Mouse (Mus musculus) left cerebral cortex, postnatal 4 days (tissue): ENCODE measurements around the gene Lhfpl5. TPM values are rescaled to one million over a fixed set of nuclear protein-coding genes. Genes with fewer than 3 reads are reported as not detected.
"Not testable (repeated sequence)": the region's sequence is repeated elsewhere in the genome, so short reads cannot be mapped to it uniquely, and the experiment has no call there.

ENCODE experiments used
- DNase-seq: peaks from one replicate; pipeline ENCODE4 v3.0.0-alpha.2; 2022
- intact Hi-C: fragments of 180-260 bp; cut with DNase I; formaldehyde crosslinking; loops from one replicate; pipeline ENCODE4 v1.15.1; 2025
- total RNA-seq, 2 experiments: library from RNA; stranded (reverse); gene quantifications; 2 replicates each; pipeline ENCODE4 v1.2.3; 2021

The Lhfpl5 gene
- 1 to 10 TPM; 7.4 to 8.1 TPM for total RNA-seq

DNA sequence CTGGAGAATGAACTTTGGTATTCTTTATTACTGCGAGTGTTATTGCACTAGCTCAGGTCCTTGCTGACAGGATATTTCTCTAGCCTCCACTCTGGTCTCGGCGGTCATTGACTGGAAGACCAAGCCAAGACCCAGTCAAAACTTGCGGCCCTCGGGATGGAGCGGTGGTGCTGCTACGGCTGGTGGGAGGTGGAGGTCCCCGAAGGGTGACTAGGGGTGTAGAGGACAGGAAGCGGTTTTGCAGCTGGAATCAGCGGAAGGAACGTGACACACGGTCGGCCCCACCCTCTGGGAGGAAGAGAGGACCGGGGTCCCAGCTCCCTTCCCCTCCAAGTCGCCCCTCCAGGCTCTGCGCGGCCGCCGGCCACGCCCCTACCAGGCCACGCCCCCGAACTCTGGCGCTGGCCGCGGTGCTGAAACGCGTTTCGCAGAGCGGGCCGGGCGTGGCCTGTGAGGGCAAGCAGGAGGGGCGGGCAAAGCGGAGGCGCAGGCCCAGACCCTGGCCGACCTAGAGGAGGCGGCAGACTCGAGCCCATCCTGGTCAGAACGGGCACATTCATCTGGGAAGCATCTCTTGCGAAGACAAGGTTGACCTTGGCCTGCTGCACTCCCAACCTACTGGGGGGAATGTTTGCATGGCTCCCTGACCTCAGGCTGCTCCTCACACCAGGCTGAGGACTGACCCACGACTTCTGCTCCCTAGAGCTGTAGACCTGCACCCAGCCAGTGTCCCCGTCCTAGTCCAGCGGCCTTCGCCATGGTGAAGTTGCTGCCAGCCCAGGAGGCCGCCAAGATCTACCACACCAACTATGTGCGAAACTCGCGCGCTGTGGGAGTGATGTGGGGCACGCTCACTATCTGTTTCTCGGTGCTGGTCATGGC, at the start of gene Lhfpl5:
Lhfpl5 (plus strand) TSS at position 398 of the 882 bp plus-strand sequence.
- intact Hi-C loops, result no loop called here
- peak; percentile 69 for DNase-seq

DNA sequence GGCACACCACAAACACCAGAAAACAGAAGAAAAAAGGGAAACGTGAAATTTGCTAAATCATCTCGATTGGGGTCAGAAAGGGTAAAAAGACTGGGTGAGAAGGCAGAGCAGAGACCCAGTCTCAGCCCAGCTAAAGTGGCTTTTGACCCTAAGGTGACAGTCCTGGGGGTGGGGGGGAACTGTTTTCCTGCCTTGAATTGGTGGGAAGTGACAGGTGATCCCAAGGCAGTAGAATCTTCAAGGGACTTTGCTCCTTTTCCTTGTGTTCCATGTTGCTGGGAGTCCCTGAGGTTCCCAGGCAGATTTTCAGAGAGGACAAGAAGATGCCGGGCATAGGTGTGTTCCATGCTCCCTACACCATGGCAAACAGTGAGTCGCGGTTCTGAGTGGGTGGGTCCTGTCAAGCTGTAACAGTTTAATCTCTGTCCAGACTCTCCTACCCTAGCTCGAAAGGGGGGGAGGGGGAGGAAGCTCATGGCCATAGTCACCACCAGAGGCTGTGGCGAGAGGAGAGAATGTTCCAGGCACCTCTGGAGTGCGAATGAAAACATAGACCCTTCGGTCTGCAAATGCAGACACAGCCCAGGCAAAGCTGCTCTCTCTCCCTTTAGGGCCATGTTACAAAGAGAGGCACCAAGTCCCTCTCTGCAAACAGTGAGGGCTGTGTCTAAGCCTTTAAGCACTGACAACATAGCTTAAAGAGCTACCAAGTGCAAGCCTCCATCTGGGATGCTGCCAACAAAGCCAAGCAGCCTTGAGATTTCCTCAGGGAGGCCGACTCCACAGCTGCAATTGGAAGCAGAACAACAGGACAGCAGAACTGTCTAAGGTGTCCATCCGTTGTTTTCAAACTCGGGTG, 48.0 kb upstream of the Lhfpl5 start:
- intact Hi-C loops, result loop anchor here (2.0 to 10.0 kb wide), 3 partner anchors 123 to 293 kb away; partner anchors contain the start of gene Ppard
- no peak for DNase-seq

DNA sequence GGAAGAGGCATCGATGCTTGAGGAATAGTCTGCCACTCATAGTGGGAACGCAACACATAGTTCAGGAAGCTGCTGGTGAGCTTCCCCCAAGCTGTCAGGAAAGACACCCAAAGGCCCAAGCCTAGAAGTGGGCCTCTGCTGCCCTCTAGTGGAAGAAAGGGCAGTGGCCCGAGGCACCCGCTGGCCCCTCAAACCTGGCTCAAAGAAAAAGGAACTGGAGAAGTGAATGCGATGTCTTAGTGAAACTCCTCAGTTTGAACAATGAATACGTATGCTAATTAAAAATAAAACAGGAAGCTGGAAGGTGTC, 47.4 kb upstream of the Lhfpl5 start:
- DNase-seq, result peak; percentile 83
- intact Hi-C loops, result loop anchor here (5.0 to 10.0 kb wide), 2 partner anchors 141 to 293 kb away; partner anchors contain the start of gene Ppard

DNA sequence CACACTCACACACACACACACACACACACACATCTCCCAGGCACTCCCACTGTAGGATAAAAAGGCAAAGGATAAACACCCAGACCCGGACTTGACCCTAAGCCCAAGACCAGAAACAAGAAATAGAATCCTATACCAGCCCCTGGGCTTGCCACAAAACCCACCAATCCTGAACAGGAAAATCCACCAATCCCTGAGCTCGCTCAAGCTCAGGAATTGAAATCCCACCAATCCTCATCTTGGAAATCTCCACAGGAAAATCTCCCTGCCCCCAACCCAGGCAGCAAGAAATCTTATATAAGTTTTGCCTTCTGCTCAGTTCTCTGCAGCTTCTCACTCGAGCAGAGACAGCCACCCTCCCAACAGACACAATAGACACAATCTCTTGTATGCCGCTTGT, 46.3 kb upstream of the Lhfpl5 start:
- DNase-seq, result no peak
- intact Hi-C loops, result loop anchor here (5.0 to 10.0 kb wide), 2 partner anchors 142 to 294 kb away; partner anchors contain the start of gene Ppard

DNA sequence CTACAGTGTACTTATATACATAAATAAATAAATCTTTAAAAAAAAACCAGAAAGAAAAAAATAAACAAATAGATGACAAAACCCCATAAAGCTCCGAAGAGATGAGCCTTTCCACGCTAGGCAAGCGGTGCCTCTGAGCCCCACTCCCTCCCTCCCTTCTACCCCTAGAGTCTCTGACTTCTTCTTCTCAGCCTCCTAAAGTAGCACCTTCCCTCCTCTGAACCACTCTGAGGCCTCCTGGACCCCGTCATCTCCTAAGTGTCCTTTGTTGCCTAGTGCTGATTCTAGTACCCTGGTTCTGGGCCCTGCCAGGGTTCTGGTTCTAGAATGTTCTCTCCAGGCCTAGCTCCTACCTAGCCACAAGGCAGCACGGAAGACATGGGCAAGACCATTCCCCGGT, 44.9 kb upstream of the Lhfpl5 start, which contains the start of gene Armc12:
Armc12 (plus strand) TSS at position 301 of the 400 bp plus-strand sequence.
- intact Hi-C loops, result no loop called here
- no peak for DNase-seq

DNA sequence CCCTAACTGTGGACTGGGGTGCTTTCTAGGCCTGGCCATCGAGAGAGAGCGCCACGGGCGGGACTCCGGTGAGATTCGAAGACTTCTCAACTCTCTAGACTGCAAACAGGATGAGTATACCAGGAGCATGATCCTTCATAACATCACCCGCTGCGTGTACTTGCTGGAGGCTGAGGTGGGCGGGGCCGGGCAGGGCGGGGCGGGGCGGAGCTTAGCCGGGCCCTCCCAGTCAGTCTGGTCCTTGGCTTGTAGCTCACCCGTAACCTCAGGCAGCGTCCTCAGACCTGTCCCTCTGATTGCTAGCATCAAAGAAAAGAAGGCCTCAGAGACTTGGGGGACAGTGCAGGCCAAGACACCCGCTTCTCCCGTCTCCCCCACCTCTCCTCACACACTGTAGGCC, 43.5 kb upstream of the Lhfpl5 start:
- DNase-seq, result no peak
- intact Hi-C loops, result no loop called here

DNA sequence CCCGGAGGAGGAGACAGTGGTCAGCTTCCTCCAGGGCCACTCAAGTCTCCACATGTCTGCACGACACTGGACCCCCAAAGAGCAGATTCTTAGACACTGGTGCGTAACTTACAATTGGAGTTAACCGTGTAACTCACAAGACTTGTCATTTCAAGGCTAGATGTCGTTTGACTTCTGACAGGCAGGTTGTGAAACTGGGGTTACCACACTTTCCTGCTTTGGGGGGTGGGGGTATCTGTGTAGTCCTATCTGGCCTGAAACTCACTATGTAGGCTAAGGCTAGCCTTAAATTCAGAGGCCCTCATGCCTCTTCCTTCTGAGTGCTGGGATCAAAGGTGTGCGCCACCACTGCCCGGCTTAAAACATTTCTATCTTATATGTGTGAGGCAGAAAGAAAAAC, 42.9 kb upstream of the Lhfpl5 start:
- DNase-seq, result no peak
- intact Hi-C loops, result no loop called here

DNA sequence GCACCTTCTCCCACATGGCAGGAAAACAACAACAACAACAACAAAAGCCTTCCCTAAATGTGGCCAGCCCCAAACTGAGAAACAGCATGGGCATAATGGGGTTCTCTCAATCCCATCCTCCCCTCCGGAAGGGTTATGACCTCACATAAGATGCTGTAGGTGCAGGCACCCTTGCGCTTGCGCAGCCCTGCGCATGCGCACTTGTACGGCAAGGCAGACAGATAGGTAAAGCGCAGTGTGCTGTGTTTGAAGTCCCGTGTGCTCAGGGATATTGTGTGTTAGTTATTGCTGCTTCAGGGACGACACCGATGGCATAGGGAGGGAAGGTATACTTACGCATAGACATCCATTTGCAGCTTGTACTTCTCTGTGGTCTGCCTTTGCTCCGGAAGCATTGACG, 42.1 kb upstream of the Lhfpl5 start:
- no peak for DNase-seq
- intact Hi-C loops, result no loop called here

DNA sequence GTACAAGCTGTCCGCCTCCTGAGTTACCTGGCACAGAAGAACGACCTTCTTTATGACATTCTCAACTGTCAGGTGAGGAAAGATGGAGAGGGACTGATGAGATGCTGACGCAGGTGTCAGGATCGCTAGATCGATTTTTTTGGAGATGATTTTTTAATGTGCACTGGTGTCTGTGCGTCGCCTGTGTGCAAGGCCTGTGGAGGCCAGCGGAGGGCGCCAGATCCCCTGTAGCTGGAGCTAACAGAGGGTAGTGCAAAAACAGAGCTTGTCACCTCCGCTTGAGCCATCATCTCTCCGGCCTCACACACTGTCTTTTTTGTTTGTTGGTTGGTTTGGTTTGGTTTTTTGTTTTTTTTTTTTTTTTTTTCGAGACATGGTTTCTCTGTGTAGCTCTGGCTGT, 37.6 kb upstream of the Lhfpl5 start:
- intact Hi-C loops, result no loop called here
- DNase-seq, result no peak

DNA sequence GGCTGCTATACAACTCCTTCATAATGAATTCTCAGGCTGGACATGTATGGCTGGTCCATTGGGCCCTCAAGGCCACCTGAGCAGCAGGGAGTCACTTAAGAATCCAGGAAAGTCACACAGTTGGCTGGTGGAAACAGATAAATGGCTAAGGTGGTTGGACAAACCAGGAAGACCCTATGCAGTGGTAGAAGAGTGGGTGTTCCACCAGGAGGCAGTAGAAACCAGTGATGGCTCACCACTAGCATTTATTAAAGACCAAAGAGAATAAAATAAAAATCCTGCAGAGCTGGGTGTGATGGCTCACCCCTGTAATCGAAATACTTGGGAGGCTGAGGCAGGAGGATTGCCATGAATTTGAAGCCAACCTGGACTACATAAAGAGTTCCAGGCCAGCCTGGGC, 28.5 kb upstream of the Lhfpl5 start:
- intact Hi-C loops, result no loop called here
- no peak for DNase-seq

DNA sequence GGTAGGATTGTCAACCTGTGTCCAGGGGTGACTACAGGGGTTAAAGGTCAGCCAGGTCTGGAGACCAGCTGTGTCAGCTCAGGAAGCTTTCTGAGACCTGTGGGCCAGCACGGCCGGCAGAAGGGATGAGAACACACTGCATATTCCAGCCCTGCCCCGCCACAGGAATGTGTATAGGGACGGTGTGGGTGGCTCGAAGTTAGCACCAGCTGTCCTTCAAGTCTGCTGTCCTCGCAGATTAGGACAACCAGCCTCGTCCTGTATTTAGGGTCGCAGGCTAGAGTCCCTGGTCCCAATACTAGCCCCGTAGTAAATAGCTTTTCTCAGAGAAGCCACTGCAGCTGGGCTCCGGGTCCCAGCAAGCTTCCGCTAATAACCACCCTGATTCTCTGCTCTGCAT, 26.9 kb upstream of the Lhfpl5 start:
- no peak for DNase-seq
- intact Hi-C loops, result no loop called here

DNA sequence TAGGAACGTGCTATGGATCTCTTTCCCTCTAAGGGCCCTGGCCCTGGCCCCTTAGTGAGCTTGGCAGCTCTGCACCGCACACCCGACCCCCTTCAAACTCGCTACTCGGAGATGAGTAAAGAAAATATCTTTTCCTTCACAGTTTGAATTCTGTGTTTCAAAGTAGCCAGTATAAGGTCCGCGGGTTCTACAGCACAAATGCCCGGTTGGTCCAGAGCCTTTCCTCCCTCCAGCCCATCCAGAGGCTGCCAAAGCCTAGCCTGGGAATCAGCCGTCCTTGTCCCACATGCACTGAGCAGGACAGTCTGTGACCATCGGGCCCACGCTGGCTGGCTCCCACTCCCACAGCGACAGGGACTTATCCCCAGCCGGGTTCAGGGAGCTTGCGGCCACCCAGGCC, 26.3 kb upstream of the Lhfpl5 start, which contains the start of gene Clpsl2:
Clpsl2 (plus strand) TSS at position 301 of the 400 bp plus-strand sequence.
- no peak for DNase-seq
- intact Hi-C loops, result no loop called here

DNA sequence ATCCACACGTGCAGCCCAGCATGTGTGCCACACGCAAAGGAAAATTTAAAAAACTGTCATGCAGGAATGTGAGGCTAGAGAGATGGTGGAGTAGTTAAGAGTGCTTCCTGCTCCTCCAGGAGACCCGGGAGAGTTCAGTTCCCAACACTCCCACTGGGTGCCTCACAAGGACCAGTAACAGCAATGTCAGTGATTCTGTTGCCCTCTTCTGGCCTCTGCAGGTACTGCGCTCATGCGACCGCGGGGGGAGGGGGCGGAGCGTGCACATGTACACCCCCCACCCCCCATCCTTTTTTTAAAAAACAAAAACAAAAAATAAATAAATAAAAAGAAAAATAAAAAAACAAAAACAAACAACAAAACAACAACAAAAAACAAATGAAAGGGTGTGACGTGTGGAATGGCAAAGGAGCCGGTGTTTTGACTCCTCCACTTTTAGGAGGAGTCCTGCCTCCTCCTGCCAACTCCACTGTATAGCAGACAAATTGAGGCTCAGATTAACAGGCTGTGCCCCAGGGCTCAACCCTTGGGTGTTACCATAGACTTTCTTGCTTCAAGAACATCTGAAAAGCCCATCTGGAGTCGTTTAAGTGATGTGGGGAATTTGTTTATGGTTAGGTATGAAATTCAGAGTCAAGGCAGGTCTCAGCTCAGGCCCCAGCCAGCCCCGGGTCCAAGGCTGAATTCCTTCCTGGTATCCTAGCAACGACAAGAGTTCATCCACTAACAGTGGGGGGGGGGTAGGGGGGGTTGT, 22.2 kb upstream of the Lhfpl5 start:
- peak; percentile 73 for DNase-seq
- intact Hi-C loops, result no loop called here

DNA sequence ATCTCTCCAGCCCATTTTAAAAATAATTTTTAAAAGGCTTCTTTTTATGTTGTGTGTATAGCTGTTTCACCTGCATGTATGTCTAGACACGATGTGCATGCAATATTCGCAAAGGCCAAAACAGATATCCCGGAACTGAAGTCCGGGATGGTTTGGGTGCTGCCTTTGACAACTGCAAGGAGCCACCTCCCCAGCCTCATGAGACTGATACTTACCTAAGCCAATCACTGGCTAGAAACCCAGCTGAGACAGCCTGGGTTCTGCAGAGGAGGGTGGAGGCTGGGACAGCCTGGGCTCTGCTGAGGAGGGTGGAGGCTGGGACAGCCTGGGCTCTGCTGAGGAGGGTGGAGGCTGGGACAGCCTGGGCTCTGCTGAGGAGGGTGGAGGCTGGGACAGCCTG, 21.4 kb upstream of the Lhfpl5 start:
- intact Hi-C loops, DNase-seq: not testable (repeated sequence)

DNA sequence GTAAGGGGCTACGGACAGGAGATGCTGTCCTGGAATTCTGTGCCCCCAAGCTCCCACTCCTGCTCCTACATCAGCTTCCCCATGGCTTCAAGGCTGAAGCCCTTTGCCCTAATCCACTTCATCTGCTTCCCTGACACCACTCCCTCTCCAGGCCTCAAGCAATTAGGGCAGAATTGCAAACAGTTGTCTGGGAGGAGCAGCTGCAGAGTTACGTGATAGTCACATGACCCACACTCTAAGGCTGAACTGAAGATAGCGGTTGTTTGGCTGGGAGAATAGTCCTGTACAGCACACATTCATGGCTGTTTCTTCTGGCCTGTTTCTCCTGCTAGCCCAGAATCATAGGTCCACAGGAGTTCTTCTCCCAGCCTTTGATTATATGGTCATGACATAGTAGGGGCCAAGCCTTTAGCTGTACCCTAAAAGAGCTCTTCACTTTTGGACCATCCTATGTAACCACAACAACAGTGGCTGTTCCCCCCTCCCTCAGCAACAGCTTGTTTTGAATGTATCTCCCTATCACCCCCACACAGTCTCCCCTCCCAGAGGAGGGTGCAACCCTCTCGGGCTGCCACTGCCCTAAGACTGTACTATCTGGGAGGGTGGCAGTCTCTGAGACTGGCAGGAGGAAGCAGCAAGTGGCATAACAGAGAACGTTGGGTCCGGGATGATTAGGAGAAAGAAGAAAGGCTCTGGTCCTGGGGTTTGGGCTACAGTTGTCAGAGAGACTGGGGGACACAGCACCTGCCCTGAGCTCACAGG, 18.6 kb upstream of the Lhfpl5 start:
- intact Hi-C loops, result no loop called here
- DNase-seq, result no peak

DNA sequence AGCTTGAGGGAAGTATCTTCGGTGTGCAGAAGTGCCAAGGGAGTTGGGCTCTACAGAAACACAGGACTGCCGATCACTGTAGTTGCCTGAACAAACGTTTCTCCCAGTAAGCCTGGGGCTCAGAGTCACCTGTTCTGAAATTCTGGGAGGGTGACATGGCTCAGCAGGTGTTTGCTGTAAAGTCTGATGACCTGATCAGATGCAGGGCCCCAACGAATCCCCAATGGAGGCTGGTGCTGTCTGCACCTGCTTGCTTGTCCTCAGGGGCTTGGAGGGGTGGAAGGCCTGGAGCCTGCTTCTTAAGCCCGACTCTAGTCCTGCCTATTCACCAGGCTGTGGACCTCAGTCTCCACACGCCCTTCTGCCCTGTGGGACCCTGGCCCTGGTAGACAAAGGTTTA, 17.7 kb upstream of the Lhfpl5 start:
- intact Hi-C loops, result no loop called here
- DNase-seq, result no peak

DNA sequence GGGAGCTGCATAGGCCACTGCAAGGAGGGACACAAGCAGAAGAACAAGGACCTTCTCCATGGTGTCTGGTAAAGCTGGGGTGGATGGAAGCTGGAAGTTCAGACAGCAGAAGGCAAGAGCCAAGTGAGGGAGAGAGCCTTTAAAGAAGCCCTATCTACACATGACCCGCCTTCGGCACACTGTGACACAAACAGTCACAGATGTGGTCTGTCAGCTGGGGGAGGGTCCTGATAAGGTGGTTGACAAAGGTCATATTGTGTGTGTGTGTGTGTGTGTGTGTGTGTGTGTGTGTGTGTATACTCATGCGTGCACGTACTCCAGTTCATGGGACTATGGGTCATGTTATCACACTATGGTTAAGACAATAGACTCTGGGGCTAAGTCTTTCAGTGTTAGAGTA, 14.8 kb upstream of the Lhfpl5 start, which contains the start of gene Clps:
Clps (minus strand) TSS at position 169 of the 400 bp plus-strand sequence.
- DNase-seq, result no peak
- intact Hi-C loops, result no loop called here

DNA sequence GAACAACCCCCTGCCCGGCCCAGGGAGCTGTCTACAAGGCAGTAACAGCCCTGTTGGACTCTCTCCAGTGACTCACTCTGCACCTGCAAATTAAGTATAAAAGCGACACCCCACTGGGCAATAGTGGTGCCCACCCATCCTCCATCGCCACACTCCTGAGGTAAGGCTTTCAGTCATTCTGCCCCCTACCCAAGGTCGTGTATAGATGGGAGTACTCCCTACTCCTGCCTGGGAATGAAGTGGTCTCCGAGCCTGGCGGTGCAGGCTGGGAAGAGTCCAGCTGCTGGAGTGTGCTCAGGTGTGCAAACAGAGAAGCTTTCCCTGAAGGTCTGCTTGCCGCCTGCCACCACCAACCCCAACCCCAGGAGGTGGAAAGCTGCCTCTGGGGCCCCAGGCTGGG, 13.8 kb upstream of the Lhfpl5 start:
- intact Hi-C loops, result no loop called here

DNA sequence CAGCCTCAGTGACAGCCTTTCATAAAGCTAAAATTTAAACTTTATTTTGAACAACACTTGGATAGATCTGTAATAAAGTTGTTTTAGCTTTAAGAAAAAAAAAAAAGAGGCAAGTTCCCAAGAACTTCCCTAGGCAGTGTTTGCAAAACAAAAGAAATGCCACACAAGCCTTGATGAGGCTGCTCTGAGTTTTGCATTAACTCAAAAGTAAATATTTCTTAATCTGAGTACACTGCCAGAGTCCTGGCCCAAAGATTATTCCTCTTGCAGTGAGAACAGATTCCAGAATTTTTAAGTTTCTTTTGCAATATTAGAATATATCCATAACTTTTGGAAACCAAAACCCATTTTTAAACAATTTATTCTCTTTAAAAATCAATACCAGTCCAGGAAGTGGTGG, 10.3 kb upstream of the Lhfpl5 start:
- intact Hi-C loops, result no loop called here
- no peak for DNase-seq

More for the DNA sequence above, 13.8 kb upstream of the Lhfpl5 start:
- DNase-seq, result no peak

DNA sequence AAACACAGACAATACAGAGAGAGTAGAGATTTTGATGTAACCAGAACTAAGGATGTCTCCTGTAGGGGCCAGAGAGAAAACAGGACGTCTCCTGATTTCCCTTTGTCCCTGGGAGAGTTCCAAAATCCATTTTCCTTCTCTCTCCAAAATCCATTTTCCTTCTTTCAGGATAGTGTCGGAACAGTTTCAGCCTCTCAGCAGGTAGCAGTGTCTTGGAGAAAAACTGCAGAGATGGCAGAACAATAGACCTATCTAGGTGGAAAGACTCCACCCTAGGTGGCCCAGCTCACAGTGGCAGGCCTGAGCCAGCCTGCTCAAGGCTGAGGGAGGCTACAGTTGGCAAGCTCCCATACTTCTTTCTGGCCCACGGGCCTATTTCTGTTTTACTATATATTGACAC, 7.9 kb upstream of the Lhfpl5 start:
- no peak for DNase-seq
- intact Hi-C loops, result no loop called here
